Mouse (Mus musculus): ENCODE results near the gene Slc9a9. TPM values are rescaled to one million over a fixed set of nuclear protein-coding genes. Genes with fewer than 3 reads are reported as not detected.
A peak's percentile ranks its signal among the peaks of the same experiment; 100 is the strongest.

The Slc9a9 gene
- polyA plus RNA-seq, 1 experiment, result 0.69 TPM

DNA sequence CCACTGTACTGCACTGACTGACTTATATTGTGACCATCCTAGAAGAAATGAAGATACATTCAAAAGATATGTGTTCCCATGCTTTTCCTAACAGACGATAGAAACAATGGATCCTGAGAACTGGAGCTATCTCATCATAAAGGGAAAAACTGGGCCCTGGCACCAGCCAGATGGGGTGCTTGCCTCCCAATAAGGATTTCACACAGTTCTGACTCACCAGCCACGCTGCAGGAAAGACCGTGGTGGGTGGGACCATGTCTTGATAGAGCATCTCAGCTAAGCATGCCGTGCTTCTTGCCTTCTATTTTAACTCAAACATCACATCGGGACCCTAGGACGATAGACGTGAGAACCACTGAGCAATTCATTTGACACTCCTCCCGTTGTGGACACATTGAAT, 60.7 kb downstream of the Slc9a9 start:
- Histone ChIP-seq H3K36me3 (ENCODE audit: control insufficient read depth, insufficient read depth, low read length) (no peaks in the 10 kb centered on the region), H3K27me3 (ENCODE audit: control insufficient read depth, insufficient read depth, low read length) (no peaks in the 10 kb centered on the region), H3K4me3 (ENCODE audit: control insufficient read depth, low read depth, low read length) (no peak overlapping the region), H3K4me1 (ENCODE audit: control insufficient read depth, insufficient read depth, low read length) (no peaks in the 10 kb centered on the region), H3K27ac (ENCODE audit: control insufficient read depth, insufficient read depth, low read depth, low read length) (no peak overlapping the region)
- TF ChIP-seq CTCF (IDR thresholded peaks at IDR 0.05; ENCODE audit: control insufficient read depth, insufficient read depth, insufficient replicate concordance, low read depth, low read length) (no peak), POLR2A (IDR thresholded peaks at IDR 0.05; ENCODE audit: control insufficient read depth, low read depth, low read length) (no peak)

DNA sequence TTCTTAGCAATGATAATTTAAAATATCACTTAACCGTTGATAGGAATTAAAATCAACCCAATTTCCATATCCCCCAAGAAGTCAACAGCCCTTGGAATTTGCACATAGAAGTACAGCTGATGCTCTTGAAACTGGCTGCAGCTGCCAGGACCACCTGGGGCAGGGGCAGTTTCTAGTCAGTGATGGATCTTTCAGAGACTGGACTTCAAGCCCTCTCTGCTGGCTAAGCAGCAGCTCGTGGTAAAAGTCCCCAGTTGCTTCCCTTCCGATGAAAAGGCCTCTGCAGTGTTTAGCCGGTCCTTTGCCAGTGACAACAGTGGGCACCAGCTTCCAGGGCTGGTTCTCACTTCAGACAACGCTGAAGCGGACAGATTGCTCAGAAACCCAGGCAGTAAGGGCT, 62.4 kb downstream of the Slc9a9 start:
- Histone ChIP-seq H3K4me3 (ENCODE audit: control insufficient read depth, low read depth, low read length) (no peak overlapping the region), H3K36me3 (ENCODE audit: control insufficient read depth, insufficient read depth, low read length) (no peaks in the 10 kb centered on the region), H3K4me1 (ENCODE audit: control insufficient read depth, insufficient read depth, low read length) (no peaks in the 10 kb centered on the region), H3K27ac (ENCODE audit: control insufficient read depth, insufficient read depth, low read depth, low read length) (no peak overlapping the region), H3K27me3 (ENCODE audit: control insufficient read depth, insufficient read depth, low read length) (no peaks in the 10 kb centered on the region)
- TF ChIP-seq CTCF (IDR thresholded peaks at IDR 0.05; ENCODE audit: control insufficient read depth, insufficient read depth, insufficient replicate concordance, low read depth, low read length) (no peak), POLR2A (IDR thresholded peaks at IDR 0.05; ENCODE audit: control insufficient read depth, low read depth, low read length) (no peak)

DNA sequence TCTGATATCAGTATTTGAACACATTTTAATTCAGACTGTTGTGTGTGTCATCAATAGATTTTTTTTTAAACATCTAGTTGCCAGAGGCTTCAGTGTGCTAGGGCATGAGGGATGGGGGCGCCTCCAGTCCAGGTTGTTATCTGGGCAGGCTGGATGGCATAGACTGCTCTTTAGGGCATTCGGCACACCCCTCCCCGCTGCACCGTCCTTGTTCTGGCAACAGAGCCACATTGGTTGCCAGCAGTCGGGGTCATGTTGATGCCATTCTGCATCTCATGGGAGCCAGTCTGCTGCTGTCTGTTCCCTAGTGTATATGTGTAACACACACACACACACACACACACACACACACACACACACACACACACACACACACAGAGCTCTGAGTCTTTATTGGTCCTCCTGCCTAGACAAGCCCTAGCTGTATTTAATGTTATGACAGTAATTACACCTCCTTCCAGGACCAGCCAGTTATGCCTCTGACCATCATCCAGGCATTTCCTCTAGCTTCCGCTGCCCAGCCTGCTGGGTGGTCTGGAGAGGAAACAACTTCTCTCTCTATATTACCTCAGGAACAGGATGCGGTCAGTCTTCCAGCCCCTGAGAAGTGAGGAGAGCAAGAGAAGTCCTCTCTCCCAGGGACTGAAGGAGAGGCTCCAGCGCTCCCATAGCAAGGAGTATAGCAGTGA, 63.0 kb downstream of the Slc9a9 start:
- H3K27ac ChIP-seq (ENCODE audit: control insufficient read depth, insufficient read depth, low read depth, low read length), result no peak overlapping the region

DNA sequence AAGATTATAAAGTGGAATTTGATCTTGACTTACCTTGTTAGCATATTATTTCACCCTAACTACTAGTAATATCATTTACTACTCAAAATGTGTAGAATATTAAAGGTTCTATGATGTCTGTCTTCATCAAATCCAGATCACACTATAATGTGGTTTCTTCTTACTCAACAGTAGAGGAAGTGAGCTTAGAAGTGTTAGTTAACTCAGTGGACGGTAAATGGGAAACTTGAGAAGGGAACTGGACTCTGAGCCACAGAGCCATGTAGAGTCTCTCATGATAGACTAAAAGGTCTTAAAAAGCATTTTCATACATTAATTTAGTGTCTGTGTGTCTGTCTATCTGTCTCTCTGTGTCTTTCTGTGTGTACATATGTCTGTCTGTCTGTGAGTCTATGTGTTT, 64.6 kb downstream of the Slc9a9 start:
- Histone ChIP-seq H3K27me3 (ENCODE audit: control insufficient read depth, insufficient read depth, low read length) (no peaks in the 10 kb centered on the region), H3K36me3 (ENCODE audit: control insufficient read depth, insufficient read depth, low read length) (no peaks in the 10 kb centered on the region), H3K4me1 (ENCODE audit: control insufficient read depth, insufficient read depth, low read length) (no peaks in the 10 kb centered on the region), H3K27ac (ENCODE audit: control insufficient read depth, insufficient read depth, low read depth, low read length) (no peak overlapping the region), H3K4me3 (ENCODE audit: control insufficient read depth, low read depth, low read length) (no peak overlapping the region)
- TF ChIP-seq CTCF (IDR thresholded peaks at IDR 0.05; ENCODE audit: control insufficient read depth, insufficient read depth, insufficient replicate concordance, low read depth, low read length), result no peak
- TF ChIP-seq POLR2A (IDR thresholded peaks at IDR 0.05; ENCODE audit: control insufficient read depth, low read depth, low read length), result no peak

More for the DNA sequence above, 63.0 kb downstream of the Slc9a9 start:
- TF ChIP-seq CTCF (IDR thresholded peaks at IDR 0.05; ENCODE audit: control insufficient read depth, insufficient read depth, insufficient replicate concordance, low read depth, low read length) (no peak), POLR2A (IDR thresholded peaks at IDR 0.05; ENCODE audit: control insufficient read depth, low read depth, low read length) (no peak)
- Histone ChIP-seq H3K36me3 (ENCODE audit: control insufficient read depth, insufficient read depth, low read length) (no peaks in the 10 kb centered on the region), H3K27me3 (ENCODE audit: control insufficient read depth, insufficient read depth, low read length) (no peaks in the 10 kb centered on the region), H3K4me3 (ENCODE audit: control insufficient read depth, low read depth, low read length) (no peak overlapping the region), H3K4me1 (ENCODE audit: control insufficient read depth, insufficient read depth, low read length) (no peaks in the 10 kb centered on the region)

DNA sequence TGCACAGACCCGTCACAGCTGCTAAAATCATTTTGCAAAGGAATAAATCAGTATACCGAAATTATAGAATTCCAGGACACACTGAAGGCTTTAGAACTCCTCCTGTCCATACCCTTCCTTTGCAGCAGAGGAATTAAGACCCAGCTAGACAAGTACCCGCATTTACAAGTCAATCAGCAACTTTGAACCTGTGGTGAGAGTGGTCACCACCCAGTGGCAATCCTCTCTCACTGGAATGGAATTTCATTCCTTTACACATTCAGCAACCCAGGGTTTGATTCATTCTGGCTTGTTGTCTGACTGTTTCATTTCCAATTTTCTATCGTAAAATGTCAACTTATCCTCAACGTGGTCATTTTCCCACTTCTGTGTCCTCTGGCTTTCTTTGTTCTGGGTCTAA, 67.5 kb downstream of the Slc9a9 start:
- no peak overlapping the region for H3K27ac ChIP-seq (ENCODE audit: control insufficient read depth, insufficient read depth, low read depth, low read length)
- H3K36me3 ChIP-seq (ENCODE audit: control insufficient read depth, insufficient read depth, low read length), result no peaks in the 10 kb centered on the region
- no peak overlapping the region for H3K4me3 ChIP-seq (ENCODE audit: control insufficient read depth, low read depth, low read length)
- TF ChIP-seq CTCF (IDR thresholded peaks at IDR 0.05; ENCODE audit: control insufficient read depth, insufficient read depth, insufficient replicate concordance, low read depth, low read length) (no peak), POLR2A (IDR thresholded peaks at IDR 0.05; ENCODE audit: control insufficient read depth, low read depth, low read length) (no peak)
- no peaks in the 10 kb centered on the region for H3K27me3 ChIP-seq (ENCODE audit: control insufficient read depth, insufficient read depth, low read length)
- H3K4me1 ChIP-seq (ENCODE audit: control insufficient read depth, insufficient read depth, low read length), result no peaks in the 10 kb centered on the region

DNA sequence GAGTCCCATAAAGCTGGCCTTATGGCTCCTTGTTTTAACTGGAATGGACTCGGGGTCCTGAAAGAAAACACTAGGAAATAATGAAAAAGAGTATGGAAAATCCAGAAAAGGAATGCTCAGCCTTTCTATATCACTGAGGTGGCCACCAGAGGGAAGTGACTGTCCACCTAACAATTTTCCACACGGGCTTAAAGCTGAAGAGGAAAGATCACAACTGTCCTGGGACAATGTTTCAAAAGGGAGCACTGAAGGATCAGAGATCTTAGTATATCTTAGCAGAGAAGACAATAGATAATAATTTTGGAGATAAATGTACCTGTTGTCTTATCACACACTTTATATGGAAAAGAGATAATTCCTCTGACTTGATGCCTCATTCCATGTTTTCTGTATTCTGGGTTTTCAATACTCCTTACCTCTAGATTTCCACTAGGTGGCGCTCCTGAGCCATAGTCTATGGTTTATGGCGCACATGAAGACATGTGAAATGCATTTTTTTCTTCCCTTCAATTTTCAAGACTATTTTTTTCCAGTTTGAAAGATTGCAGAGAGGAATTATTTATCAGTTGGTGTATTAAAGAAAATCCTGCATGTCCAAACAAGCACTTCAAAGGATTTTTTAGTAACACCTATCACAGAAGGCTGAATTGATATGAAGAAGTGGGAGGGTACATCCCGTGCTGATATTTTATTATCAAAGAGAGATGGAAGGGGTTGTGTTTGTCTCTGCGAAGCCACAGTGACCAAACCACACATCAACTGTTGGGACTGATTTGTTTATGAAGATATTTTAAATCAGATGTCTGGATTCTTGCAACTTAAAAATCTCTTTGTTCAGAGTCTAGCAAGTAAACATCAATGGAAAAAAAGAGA, 69.1 kb downstream of the Slc9a9 start:
- Histone ChIP-seq H3K27me3 (ENCODE audit: control insufficient read depth, insufficient read depth, low read length) (no peaks in the 10 kb centered on the region), H3K36me3 (ENCODE audit: control insufficient read depth, insufficient read depth, low read length) (no peaks in the 10 kb centered on the region), H3K27ac (ENCODE audit: control insufficient read depth, insufficient read depth, low read depth, low read length) (no peak overlapping the region), H3K4me3 (ENCODE audit: control insufficient read depth, low read depth, low read length) (peak overlapping the region; percentile 7; the same call in 1 of the 2 replicates), H3K4me1 (ENCODE audit: control insufficient read depth, insufficient read depth, low read length) (no peaks in the 10 kb centered on the region)
- TF ChIP-seq POLR2A (IDR thresholded peaks at IDR 0.05; ENCODE audit: control insufficient read depth, low read depth, low read length) (no peak), CTCF (IDR thresholded peaks at IDR 0.05; ENCODE audit: control insufficient read depth, insufficient read depth, insufficient replicate concordance, low read depth, low read length) (peak; percentile 23; the same call in 1 of the 2 replicates)

DNA sequence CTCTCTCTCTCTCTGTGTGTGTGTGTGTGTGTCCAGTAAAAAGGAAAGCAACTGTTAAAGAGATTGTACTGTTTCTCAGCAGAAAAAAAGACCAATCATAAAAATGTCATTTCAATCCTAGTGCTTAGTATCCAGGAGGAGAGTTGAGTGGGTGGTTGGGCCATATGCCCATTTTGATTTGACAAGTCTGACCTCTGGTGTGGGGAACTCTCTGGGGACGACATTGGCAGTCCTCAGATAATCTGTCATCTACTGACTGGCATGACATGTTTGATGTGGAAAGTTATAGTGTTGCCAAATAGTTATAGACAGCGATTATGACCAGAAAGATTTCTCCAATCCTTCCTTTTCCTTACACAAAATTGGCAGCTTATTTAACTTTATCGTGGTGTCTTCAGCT, 71.1 kb downstream of the Slc9a9 start:
- H3K4me3 ChIP-seq (ENCODE audit: control insufficient read depth, low read depth, low read length), result no peak overlapping the region
- TF ChIP-seq CTCF (IDR thresholded peaks at IDR 0.05; ENCODE audit: control insufficient read depth, insufficient read depth, insufficient replicate concordance, low read depth, low read length) (no peak), POLR2A (IDR thresholded peaks at IDR 0.05; ENCODE audit: control insufficient read depth, low read depth, low read length) (no peak)
- no peaks in the 10 kb centered on the region for H3K27me3 ChIP-seq (ENCODE audit: control insufficient read depth, insufficient read depth, low read length)
- H3K27ac ChIP-seq (ENCODE audit: control insufficient read depth, insufficient read depth, low read depth, low read length), result no peak overlapping the region
- H3K36me3 ChIP-seq (ENCODE audit: control insufficient read depth, insufficient read depth, low read length), result no peaks in the 10 kb centered on the region
- H3K4me1 ChIP-seq (ENCODE audit: control insufficient read depth, insufficient read depth, low read length), result no peaks in the 10 kb centered on the region
